Mouse (Mus musculus) G1E (cell line): ENCODE results near the gene 4930519G04Rik.
"Not testable (repeated sequence)": the region's sequence is repeated elsewhere in the genome, so short reads cannot be mapped to it uniquely, and the experiment has no call there.

ENCODE experiments used
- CTCF ChIP-seq: IDR thresholded peaks from 2 replicates; pipeline ENCODE4 v1.5.1; 2012; ENCODE audit warnings: low read depth, low read length, inconsistent platforms, mixed read lengths
- GATA1 ChIP-seq: IDR thresholded peaks from 2 replicates; pipeline ENCODE4 v1.6.1; 2012; ENCODE audit warnings: borderline replicate concordance, low read length, inconsistent platforms, mixed read lengths
- POLR2AphosphoS5 ChIP-seq: IDR thresholded peaks from 2 replicates; pipeline ENCODE4 v1.6.1; 2012; ENCODE audit warnings: low read depth, low read length, inconsistent platforms; ENCODE audit not compliant: insufficient replicate concordance
- TAL1 ChIP-seq: conservative IDR thresholded peaks from 2 replicates; pipeline ENCODE4 v1.6.1; 2012; ENCODE audit warnings: low read depth, low read length, inconsistent platforms, mixed read lengths

DNA sequence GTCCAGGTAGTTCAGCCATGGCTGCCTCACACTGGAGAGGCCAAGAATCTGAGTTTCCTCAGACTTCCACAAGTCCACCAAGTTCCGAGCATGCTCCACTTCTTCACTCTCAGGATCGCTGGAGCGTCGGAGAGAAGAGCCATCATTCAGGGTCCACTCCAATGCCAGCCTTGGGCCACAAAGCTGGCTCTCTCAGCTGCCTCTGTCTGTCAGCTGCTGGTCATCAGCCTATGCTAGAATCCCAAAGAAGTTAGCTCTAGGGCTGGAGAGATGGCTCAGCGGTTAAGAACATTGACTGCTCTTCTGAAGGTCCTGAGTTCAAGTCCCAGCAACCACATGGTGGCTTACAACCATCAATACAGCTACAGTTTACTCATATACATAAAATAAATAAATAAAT lies 63.9 kb downstream of the 4930519G04Rik start:
- not testable (repeated sequence) for TF ChIP-seq CTCF, GATA1, TAL1, POLR2AphosphoS5
